Mouse (Mus musculus) kidney, postnatal 4 days (tissue): ENCODE results near the gene Tat.

ENCODE experiments used
- DNase-seq, 2 experiments: peaks; one replicate each; pipeline ENCODE4 v3.0.0; 2021; ENCODE audit warnings: mixed read lengths in 2 of 2

Tat gene

GRCm38 (mm10) chr8:109990224-109990623, at the start of gene Tat:
Tat (plus strand) TSS chr8:109990437.
- DNase-seq, result no peak

- DNase-seq, result peak; percentile 56 to 66
These were observed 48.5 kb upstream of the Tat start for GRCm38 (mm10) chr8:109941606-109942360.

- peak in 1 of 2 experiments; percentile 45 for DNase-seq
These were observed 45.0 kb upstream of the Tat start for GRCm38 (mm10) chr8:109945153-109945632.

- DNase-seq, result no peak
These were observed 44.5 kb upstream of the Tat start for GRCm38 (mm10) chr8:109945694-109946093.

- no peak for DNase-seq
These were observed 44.0 kb upstream of the Tat start for GRCm38 (mm10) chr8:109946272-109946671.

GRCm38 (mm10) chr8:109947447-109948284, 42.6 kb upstream of the Tat start:
- peak; percentile 59 to 66 for DNase-seq

- no peak for DNase-seq
These were observed 42.0 kb upstream of the Tat start for GRCm38 (mm10) chr8:109948285-109948564.

- DNase-seq, result no peak
These were observed 38.1 kb upstream of the Tat start for GRCm38 (mm10) chr8:109952171-109952570.

- DNase-seq, result peak in 1 of 2 experiments; percentile 36
These were observed 35.7 kb upstream of the Tat start for GRCm38 (mm10) chr8:109954486-109954948.

GRCm38 (mm10) chr8:109957167-109958028, 32.8 kb upstream of the Tat start:
- DNase-seq, result peak; percentile 41 to 54

- peak in 1 of 2 experiments; percentile 23 for DNase-seq
These were observed 32.1 kb upstream of the Tat start for GRCm38 (mm10) chr8:109958036-109958655.

GRCm38 (mm10) chr8:109959112-109959511, 31.1 kb upstream of the Tat start:
- DNase-seq, result no peak

- peak; percentile 74 to 84 for DNase-seq
These were observed 28.4 kb upstream of the Tat start, which contains the start of gene Marveld3 for GRCm38 (mm10) chr8:109961693-109962367. Marveld3 (minus strand) TSS chr8:109962203.

- DNase-seq, result no peak
These were observed 27.3 kb upstream of the Tat start for GRCm38 (mm10) chr8:109962896-109963295.

- DNase-seq, result no peak
These were observed 26.8 kb upstream of the Tat start for GRCm38 (mm10) chr8:109963421-109963820.

GRCm38 (mm10) chr8:109964106-109964505, 26.1 kb upstream of the Tat start:
- DNase-seq, result no peak

- no peak for DNase-seq
These were observed 21.4 kb upstream of the Tat start for GRCm38 (mm10) chr8:109968837-109969236.

- DNase-seq, result no peak
These were observed 19.9 kb upstream of the Tat start for GRCm38 (mm10) chr8:109970323-109970722.

- DNase-seq, result no peak
These were observed 17.3 kb upstream of the Tat start for GRCm38 (mm10) chr8:109972901-109973300.

GRCm38 (mm10) chr8:109979339-109979738, 10.9 kb upstream of the Tat start:
- DNase-seq, result no peak

- DNase-seq, result no peak
These were observed 7.7 kb upstream of the Tat start for GRCm38 (mm10) chr8:109982386-109983105.
